Mouse (Mus musculus) T-cell, adult 2 months (primary cell): ENCODE measurements around the gene Sfmbt1.

Experiments used
- DNase-seq: peaks from one replicate; pipeline ENCODE4 v3.0.0; 2022; ENCODE audit warnings: low spot score

Gene Sfmbt1

GRCm38 (mm10) chr14:30714799-30715617 is at the start of gene Sfmbt1:
Gene Sfmbt1, plus strand, starts transcription at chr14:30714849.
- DNase-seq: no peak

- no peak for DNase-seq
Measured at GRCm38 (mm10) chr14:30666061-30666460, 48.6 kb upstream of the Sfmbt1 start.

DNA sequence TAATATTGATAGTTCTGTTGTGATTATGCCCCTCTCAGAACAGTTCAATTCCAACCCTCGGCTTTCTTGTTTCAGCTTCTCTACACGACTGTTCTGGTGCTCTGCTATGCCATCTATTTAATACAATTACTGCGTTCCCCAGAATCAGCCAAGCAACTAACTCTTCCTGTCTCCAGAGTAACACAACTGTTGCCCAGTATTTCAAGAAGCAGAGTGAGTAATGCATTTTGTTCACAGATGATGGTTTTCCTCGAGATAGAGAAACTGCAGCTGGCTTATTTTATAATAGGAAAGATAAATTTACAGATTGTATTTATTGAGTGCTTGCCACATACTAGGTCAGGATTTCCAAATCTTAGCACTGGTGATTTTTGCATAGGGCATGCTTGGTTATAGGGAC is 48.0 kb upstream of the Sfmbt1 start:
- no peak for DNase-seq

DNA sequence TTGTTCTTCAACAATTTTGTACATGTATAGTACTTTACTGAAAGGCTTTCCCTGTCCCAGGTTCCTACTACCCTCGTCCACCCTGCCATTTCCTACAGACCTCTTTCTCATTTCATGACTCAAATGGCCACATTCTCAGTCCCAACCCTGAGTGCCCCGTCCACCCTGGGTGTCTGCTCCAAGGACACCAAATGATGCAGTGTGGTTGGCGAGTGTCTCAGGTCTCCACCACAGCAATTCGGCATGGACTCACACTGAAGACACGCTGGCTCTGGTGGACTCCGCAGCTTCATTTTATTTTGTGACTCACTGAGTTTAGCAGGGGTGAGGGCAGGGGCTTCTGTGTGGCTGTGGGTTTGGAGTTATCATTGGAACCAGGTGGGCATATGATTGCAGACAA is 44.5 kb upstream of the Sfmbt1 start:
- DNase-seq: no peak

DNA sequence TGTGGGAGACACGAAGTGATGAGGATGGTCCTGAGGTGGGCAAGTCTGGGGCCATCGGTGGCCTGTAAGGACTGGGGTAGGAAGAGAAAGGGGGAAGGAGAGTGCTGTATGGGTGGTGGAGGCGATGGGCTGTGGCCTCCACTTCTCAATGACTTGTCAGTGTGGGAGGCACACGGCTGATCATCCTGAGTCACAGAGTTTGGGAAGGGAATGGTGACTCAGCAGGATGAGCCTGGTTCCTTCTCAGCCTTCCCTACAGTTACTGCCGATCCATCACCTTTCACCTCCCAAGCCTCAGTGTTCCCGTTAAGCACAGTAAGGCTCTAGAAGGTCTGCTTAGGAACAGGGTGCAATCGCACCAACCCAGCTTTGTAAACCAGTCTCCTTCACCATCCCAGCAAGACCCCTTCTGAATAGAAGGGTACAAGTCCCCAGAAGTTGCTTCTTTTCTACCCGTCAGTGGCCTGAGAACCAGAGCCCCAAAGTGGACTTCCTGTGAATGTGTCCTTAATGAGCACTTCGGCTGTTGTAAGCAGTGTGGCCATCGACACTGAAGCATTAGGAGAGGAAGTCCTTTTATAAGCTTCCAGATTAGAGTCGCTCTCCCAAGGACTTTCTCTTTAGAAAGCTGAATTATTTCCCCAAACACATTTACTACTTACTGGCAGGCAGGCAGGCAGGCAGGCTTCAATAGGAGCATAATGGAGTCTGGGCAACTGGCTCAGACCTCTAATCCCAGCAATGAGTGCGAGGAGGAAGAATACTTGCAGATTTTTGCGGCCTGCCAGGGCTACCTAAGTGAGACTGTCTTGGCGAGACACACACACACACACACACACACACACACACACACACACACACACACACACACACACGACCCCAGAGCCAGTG is 43.3 kb upstream of the Sfmbt1 start:
- no peak for DNase-seq

DNA sequence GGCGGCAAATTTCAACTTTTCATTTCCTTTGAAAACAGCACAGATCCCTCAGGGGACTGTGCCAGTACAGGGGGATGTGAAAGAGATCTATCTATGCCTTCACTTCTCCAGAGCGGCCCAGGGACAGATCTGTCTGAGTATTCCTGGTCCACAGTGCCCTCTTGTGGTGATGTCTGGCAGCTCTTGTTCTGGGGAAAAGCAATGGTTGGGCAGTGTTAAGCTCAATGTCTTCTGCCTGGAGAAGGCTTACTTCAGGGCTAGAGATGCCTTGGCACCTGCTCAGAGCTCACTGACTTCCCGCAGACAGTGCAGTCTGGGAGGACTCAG is 42.7 kb upstream of the Sfmbt1 start:
- peak; percentile 77 for DNase-seq

DNA sequence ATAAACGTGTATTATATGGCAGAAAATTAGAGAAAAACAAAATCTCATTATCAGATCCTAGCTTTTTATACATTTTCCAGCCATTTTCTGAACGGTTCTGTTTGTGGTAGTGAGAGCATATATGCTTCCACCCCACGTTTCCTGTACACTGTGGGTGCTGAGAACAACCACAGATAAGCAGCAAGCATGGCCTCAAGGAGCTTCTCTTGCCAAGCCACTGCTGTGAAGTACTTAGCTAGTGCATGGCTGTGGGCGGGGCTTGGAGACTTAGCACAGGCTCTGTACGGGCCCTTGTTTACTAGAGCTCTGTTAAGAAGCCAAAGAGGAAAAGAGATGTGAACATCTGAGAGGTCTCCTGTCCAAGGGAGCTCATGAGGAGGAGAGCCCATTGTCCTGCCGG is 39.7 kb upstream of the Sfmbt1 start:
- peak; percentile 66 for DNase-seq

DNA sequence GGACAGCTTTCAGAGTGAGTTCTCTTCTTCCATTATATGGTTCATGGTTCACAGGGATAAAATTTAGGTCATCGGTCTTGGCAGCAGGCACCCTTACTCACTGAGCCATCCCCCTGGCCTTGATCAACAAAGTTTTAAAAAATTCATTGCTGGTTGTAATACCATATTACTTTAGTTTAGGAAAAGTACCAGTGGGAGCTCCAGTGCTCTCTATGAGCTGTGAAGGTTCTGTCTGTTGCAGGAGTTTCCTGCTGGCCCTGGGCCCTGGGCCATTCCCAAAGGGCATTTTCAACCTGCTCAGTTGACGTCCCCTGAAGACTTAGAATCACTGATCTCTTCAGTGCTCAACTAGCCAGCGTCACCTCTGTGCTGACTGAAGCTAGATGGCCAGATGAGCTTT is 32.5 kb upstream of the Sfmbt1 start:
- DNase-seq: no peak

GRCm38 (mm10) chr14:30690685-30691084 is 24.0 kb upstream of the Sfmbt1 start:
- no peak for DNase-seq

GRCm38 (mm10) chr14:30692439-30692838 is 22.2 kb upstream of the Sfmbt1 start:
- no peak for DNase-seq

GRCm38 (mm10) chr14:30694786-30695185 is 19.9 kb upstream of the Sfmbt1 start:
- DNase-seq: no peak

DNA sequence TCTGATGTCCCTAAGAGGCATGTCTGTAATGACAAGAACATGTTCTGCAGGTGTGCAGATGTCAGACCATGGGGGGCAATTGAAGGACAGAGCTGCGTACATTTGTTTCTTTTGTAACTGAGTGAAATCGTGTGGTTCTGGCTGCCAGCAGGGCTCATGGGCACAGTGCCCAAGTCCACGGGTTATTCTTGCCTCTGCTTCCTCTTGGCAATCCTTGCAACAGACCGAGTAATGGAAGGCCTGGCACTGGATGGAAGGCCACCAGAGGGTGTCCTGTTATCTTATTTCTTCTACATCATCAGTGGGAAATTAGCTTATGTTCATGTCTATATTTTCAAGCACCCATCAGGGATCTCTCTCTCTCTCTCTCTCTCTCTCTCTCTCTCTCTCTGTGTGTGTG is 19.0 kb upstream of the Sfmbt1 start:
- DNase-seq: no peak

DNA sequence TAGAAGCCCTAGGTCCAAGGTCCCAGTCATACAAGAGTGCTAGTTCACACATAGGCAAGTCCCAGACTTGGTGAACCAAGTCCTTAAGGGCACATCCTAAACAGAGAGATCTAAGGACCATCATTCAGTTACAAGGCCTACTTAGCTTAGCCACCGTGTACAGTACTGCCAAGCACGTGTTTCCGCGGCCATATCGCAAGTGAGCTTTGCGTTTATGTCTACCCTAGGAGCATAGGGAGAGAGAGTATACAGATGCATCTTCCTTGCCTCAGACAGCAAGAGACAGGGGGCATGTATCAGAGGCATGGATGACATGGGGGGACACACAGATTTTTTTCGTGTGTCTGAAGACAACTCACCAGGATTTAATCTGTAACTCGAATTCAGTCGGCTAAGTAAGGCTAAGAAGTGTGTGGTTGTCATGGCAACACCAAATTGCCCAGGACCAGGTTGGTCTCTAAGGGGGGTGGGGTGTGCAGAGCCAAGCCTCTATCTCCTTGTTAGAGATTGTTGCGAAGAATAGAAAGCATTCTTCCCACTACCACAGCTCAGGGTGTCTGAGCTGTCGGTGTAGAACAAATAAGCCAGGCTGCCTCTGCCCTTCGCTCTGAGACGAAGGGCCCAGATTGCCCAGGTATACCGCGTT is 17.1 kb upstream of the Sfmbt1 start:
- DNase-seq: no peak

- peak; percentile 11 for DNase-seq
Measured at GRCm38 (mm10) chr14:30699656-30700055, 15.0 kb upstream of the Sfmbt1 start.

DNA sequence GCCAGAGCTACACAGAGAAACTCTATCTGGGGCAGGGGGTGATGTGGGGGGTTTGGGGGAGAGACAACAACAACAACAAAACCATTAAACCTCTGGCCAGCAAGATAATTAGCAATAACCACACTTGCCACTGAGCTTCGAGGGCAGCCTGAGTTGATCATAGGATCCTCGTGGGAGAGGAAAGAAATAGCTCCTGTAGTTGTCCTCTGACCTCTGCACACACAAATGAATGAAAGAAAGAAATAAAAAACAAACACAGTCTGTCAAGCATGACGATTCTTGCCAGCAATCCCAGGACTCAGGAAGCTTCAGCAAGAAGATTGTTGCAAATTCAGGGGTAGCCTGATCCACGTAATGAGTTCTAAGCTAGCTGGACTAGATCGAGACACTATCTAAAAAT is 12.1 kb upstream of the Sfmbt1 start:
- no peak for DNase-seq

- DNase-seq: no peak
Measured at GRCm38 (mm10) chr14:30703079-30703478, 11.6 kb upstream of the Sfmbt1 start.

DNA sequence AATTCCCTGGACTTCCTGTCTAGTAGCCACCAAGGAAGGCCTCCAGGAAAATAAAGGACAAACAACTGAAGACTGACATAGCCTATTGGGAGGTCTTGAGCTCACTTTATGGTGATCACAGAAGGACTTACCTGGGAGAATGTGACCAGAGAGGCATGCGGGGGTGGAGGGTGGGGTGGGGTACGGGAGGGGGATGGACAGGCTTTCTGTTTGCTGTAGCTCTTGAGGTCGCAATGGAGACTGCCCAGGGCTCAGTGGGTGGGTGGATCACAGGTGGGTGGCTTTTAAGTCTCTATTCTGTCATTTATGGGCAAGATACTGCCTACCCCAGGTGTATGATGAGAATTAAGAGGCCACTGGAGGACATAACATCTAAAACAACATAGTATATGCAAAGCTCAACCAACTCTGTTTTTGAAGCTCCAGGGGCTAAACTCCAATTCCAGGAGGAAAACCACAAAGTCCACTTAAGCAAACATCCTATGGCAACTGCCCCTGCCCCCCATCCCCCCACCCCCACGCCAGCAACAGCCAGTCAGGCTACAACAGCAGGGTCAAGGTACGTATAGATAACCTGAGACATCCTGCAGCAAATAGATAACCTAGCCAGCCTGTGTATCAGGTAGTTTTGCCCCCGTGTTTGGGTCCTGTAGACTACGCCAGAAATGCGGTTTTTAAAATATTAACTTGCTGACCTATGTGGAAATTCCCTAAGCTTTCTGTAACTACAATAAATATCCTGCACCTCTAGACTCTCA is 10.4 kb upstream of the Sfmbt1 start:
- DNase-seq: no peak

GRCm38 (mm10) chr14:30711892-30712291 is 2.8 kb upstream of the Sfmbt1 start:
- no peak for DNase-seq

DNA sequence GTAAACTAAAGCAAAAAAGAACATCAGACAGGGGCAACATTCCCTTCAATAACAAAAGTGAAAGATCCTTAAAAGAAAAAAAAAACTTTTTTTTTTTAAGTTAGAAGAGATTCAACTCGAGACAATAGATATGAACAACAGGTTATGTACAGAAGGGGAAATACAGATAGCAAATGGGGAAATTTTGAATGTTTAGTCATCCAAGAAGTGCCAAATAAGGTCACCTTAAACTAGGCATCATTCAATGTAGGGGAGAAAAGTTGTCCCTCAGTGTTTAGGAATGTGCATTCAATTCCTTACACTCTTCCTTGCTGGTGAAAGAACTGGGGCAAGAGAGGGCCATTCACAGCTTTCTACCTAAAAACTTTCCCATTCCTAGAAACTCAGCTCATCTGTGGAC is 880 bp upstream of the Sfmbt1 start:
- no peak for DNase-seq

DNA sequence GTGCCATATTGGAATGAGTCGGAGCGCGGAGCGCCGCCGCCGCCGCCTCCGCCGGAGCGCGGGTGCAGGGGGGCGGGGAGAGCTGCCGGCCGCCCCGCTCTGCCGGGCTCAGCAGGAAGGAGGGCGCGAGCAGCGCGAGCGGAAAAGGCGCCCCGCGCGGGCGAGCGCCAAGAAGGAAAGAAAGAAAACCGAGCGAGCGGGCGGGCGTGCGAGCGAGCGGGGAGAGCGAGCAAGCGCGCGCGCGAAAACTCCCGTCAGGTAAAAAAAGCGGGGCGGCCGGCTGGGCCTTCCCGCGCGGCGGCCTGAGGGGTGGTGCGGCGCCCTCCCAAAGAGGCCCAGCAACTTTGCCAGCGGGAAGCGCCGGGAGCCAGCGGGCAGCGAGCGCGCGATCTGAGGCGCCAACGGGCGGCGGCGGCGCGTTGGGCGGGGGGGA is 985 bp downstream of the Sfmbt1 start:
- peak; percentile 75 for DNase-seq

GRCm38 (mm10) chr14:30716051-30716952 is 1.7 kb downstream of the Sfmbt1 start:
- DNase-seq: peak; percentile 34
